Mouse (Mus musculus): ENCODE results near the gene Mtmr14. TPM values are rescaled to one million over a fixed set of nuclear protein-coding genes. Genes with fewer than 3 reads are reported as not detected.

Gene Mtmr14
- polyA plus RNA-seq, 1 experiment from 2014 or later: 42.5 TPM

DNA sequence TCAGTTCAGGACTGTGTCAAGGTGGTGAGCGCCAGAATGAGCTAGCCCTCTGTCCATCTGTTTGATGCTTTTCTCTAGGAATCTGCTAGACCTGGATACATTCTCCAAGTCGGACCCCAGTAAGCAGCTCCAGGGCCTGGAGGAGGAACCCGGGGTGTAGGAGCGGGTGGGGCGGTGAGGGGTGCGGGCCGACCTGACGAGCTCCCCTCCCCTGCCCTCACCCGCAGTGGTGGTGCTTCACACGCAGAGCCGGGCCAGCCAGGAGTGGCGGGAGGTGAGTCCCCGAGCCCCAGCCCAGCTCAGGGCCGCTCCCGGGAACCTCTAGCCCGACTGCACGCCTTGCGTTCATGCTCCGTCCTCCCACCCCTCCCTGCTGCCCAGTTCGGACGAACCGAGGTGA, 45.3 kb downstream of the Mtmr14 start:
- peak overlapping the region; percentile 59 for H3K4me2 ChIP-seq
- H3K9me3 ChIP-seq (replicated peaks): no peaks in the 10 kb centered on the region
- H3K4me1 ChIP-seq: peaks cover 13% of the 10 kb centered on the region
- ATAC-seq: peak; percentile 57; the same call in 1 of the 2 replicates
- H3K4me3 ChIP-seq: peak overlapping the region; percentile 31
- under 1% methylated on average over 22 of the region's 22 CpGs for WGBS
- peak overlapping the region; percentile 50 for H3K9ac ChIP-seq
- peaks cover 45% of the 10 kb centered on the region for H3K27me3 ChIP-seq
- no peak overlapping the region for H3K27ac ChIP-seq
- H3K36me3 ChIP-seq (ENCODE audit: poor library complexity, severe bottlenecking): peaks cover 25% of the 10 kb centered on the region

DNA sequence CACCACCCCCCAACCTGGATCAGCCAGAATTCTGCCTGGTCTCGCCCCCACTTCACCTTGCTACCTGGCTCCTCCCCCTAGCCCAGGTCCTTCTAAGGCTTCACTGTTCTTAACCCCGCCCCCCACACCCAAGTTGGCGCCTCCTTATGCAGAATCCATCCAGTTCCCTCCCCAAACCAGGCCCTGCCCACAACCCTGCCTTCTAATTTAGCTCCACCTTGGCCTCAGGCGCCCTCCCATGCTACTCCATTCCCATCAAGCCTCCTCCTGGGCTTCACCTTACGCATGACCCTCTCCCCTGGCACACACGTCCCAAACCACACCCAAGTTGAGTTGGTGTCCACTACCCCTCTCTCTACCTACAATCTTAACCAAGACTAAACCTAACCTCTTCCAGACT, 45.9 kb downstream of the Mtmr14 start:
- whole genome bisulfite sequencing: 5% methylated on average over 6 of the region's 6 CpGs
- no peak overlapping the region for H3K4me3 ChIP-seq
- H3K9me3 ChIP-seq (replicated peaks): no peaks in the 10 kb centered on the region
- H3K27ac ChIP-seq: no peak overlapping the region
- H3K36me3 ChIP-seq (ENCODE audit: poor library complexity, severe bottlenecking): peaks cover 19% of the 10 kb centered on the region; the same call in 1 of the 2 replicates
- H3K9ac ChIP-seq: no peak overlapping the region
- no peak for ATAC-seq
- peaks cover 45% of the 10 kb centered on the region for H3K27me3 ChIP-seq
- H3K4me2 ChIP-seq: no peak overlapping the region
- H3K4me1 ChIP-seq: peaks cover 13% of the 10 kb centered on the region

GRCm38 (mm10) chr6:113284931-113285330, 47.3 kb downstream of the Mtmr14 start:
- Histone ChIP-seq H3K4me3 (no peak overlapping the region), H3K9me3 (replicated peaks) (no peaks in the 10 kb centered on the region), H3K4me2 (no peak overlapping the region), H3K27ac (no peak overlapping the region), H3K9ac (no peak overlapping the region), H3K4me1 (peaks cover 13% of the 10 kb centered on the region), H3K36me3 (ENCODE audit: poor library complexity, severe bottlenecking) (peaks cover 7% of the 10 kb centered on the region; the same call in 1 of the 2 replicates), H3K27me3 (peaks cover 45% of the 10 kb centered on the region)
- no peak for ATAC-seq
- 79% methylated on average over 3 of the region's 3 CpGs for WGBS

GRCm38 (mm10) chr6:113286316-113286715, 48.7 kb downstream of the Mtmr14 start:
- Histone ChIP-seq H3K9ac (no peak overlapping the region), H3K9me3 (replicated peaks) (no peaks in the 10 kb centered on the region), H3K4me3 (no peak overlapping the region), H3K36me3 (ENCODE audit: poor library complexity, severe bottlenecking) (no peaks in the 10 kb centered on the region), H3K27ac (no peak overlapping the region), H3K4me1 (peaks cover 13% of the 10 kb centered on the region), H3K27me3 (peaks cover 40% of the 10 kb centered on the region), H3K4me2 (no peak overlapping the region)
- WGBS: 59% methylated on average over 1 of the region's 1 CpGs
- no peak for ATAC-seq

- no peak for ATAC-seq
- H3K27ac ChIP-seq: no peak overlapping the region
- 68% methylated on average over 4 of the region's 4 CpGs for WGBS
Measured at GRCm38 (mm10) chr6:113287236-113287635, 49.6 kb downstream of the Mtmr14 start.

GRCm38 (mm10) chr6:113289346-113289745, 51.7 kb downstream of the Mtmr14 start:
- peaks cover 10% of the 10 kb centered on the region for H3K27me3 ChIP-seq
- no peak overlapping the region for H3K27ac ChIP-seq
- no peak overlapping the region for H3K9ac ChIP-seq
- no peak overlapping the region for H3K4me2 ChIP-seq
- WGBS: 94% methylated on average over 15 of the region's 15 CpGs
- H3K36me3 ChIP-seq (ENCODE audit: poor library complexity, severe bottlenecking): no peaks in the 10 kb centered on the region
- H3K4me1 ChIP-seq: no peaks in the 10 kb centered on the region
- no peak overlapping the region for H3K4me3 ChIP-seq
- ATAC-seq: no peak
- H3K9me3 ChIP-seq (replicated peaks): no peaks in the 10 kb centered on the region

More at GRCm38 (mm10) chr6:113287236-113287635, 49.6 kb downstream of the Mtmr14 start:
- Histone ChIP-seq H3K36me3 (ENCODE audit: poor library complexity, severe bottlenecking) (no peaks in the 10 kb centered on the region), H3K4me1 (peaks cover 8% of the 10 kb centered on the region), H3K9me3 (replicated peaks) (no peaks in the 10 kb centered on the region), H3K9ac (no peak overlapping the region), H3K4me2 (no peak overlapping the region), H3K4me3 (no peak overlapping the region), H3K27me3 (peaks cover 31% of the 10 kb centered on the region)

- Histone ChIP-seq H3K9ac (no peak overlapping the region), H3K9me3 (replicated peaks) (no peaks in the 10 kb centered on the region), H3K4me2 (no peak overlapping the region), H3K36me3 (ENCODE audit: poor library complexity, severe bottlenecking) (no peaks in the 10 kb centered on the region), H3K27me3 (peaks cover under 1% of the 10 kb centered on the region; the same call in 1 of the 2 replicates), H3K4me1 (no peaks in the 10 kb centered on the region), H3K27ac (no peak overlapping the region), H3K4me3 (no peak overlapping the region)
- ATAC-seq: peak; percentile 59; the same call in 1 of the 2 replicates
- 71% methylated on average over 6 of the region's 6 CpGs for WGBS
Measured at GRCm38 (mm10) chr6:113290346-113290745, 52.7 kb downstream of the Mtmr14 start.

GRCm38 (mm10) chr6:113292938-113293337, 55.3 kb downstream of the Mtmr14 start:
- Histone ChIP-seq H3K4me2 (no peak overlapping the region), H3K9me3 (replicated peaks) (no peaks in the 10 kb centered on the region), H3K27me3 (no peaks in the 10 kb centered on the region), H3K27ac (no peak overlapping the region), H3K9ac (no peak overlapping the region), H3K4me1 (no peaks in the 10 kb centered on the region), H3K36me3 (ENCODE audit: poor library complexity, severe bottlenecking) (no peaks in the 10 kb centered on the region), H3K4me3 (no peak overlapping the region)
- no peak for ATAC-seq
- WGBS: 76% methylated on average over 5 of the region's 5 CpGs

DNA sequence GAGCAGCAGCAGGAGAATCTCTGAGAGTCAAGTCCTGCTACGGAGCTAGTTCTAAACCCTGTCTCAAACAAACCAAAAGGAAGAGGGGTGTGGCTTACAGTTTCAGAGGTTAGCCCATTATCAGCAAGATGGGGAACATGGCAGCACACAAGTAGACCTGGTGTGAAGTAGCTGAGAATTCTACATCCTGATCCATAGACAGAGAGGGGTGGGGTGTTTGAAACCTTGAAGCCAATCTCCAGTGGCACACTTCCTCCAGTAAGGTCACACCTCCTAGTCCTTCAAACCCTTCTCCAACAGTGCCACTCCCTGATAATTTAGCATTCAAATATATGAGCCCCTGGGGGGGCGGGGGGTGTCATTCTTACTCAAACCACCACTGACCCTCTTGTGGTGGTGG, 58.4 kb downstream of the Mtmr14 start:
- no peak overlapping the region for H3K9ac ChIP-seq
- H3K4me2 ChIP-seq: no peak overlapping the region
- ATAC-seq: no peak
- H3K9me3 ChIP-seq (replicated peaks): no peaks in the 10 kb centered on the region
- no peak overlapping the region for H3K4me3 ChIP-seq
- H3K4me1 ChIP-seq: no peaks in the 10 kb centered on the region
- no peak overlapping the region for H3K27ac ChIP-seq
- no peaks in the 10 kb centered on the region for H3K27me3 ChIP-seq
- 82% methylated on average over 2 of the region's 2 CpGs for WGBS
- H3K36me3 ChIP-seq (ENCODE audit: poor library complexity, severe bottlenecking): no peaks in the 10 kb centered on the region

DNA sequence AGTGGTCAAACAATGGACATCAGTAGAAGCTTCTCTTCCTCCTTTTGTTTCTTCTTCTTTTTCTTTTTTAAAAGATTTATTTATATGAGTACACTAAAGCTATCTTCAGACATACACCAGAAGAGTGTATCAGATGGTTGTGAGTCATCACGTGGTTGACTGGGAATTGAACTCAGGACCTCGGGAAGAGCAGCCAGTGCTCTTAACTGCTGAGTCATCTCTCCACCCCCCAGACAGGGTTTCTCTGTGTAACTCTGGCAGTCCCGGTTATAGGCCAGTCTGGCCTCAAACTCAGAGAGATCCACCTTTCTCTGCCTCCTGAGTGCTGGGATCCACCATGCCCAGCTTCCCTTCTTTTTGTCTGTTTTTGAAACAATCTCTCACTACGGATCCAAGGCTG, 59.0 kb downstream of the Mtmr14 start:
- WGBS: 73% methylated on average over 4 of the region's 4 CpGs
- H3K36me3 ChIP-seq (ENCODE audit: poor library complexity, severe bottlenecking): no peaks in the 10 kb centered on the region

DNA sequence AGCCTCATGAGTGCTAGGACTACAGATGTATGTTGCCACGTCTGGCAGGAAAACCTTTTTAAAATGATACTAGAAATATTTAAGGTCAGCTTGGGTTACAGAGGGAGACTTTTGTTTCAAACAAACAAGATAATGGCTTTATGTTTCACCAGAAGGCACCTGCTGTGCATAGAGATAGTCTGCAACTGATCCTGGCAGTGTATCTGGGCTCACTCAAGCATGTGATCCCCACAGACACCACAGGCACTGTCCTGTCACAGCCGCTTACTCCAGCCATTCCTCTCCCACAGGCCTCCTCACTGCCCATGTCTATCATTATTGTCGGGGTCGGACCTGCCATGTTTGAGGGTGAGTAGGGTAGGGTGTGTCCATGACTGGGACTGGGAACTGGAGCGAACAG, 63.7 kb downstream of the Mtmr14 start:
- no peak overlapping the region for H3K27ac ChIP-seq
- peaks cover 5% of the 10 kb centered on the region for H3K4me1 ChIP-seq

More for the DNA sequence above, 59.0 kb downstream of the Mtmr14 start:
- no peak overlapping the region for H3K9ac ChIP-seq
- H3K4me1 ChIP-seq: no peaks in the 10 kb centered on the region
- no peak overlapping the region for H3K27ac ChIP-seq
- ATAC-seq: no peak
- H3K27me3 ChIP-seq: no peaks in the 10 kb centered on the region
- no peak overlapping the region for H3K4me2 ChIP-seq
- H3K9me3 ChIP-seq (replicated peaks): no peaks in the 10 kb centered on the region
- no peak overlapping the region for H3K4me3 ChIP-seq

DNA sequence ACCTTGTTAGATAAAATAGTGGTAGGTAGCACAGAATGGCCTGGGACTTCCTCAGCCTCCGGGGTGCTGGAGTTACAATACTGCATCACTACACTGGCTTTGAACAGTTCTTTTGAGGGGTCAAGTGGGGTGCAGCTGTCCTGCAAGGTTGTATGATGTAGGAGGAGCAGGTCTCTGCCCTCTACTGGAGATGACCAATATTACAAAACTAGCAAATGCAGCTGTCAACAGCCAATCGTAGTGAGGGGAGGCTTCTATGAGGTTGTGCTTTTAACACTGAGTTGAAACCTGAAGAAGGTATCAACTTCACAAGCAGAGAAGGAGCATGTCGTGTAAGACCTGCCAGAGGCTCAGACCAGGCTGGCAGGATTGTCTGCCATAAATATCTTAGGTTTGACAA, 64.6 kb downstream of the Mtmr14 start:
- H3K9ac ChIP-seq: no peak overlapping the region
- no peaks in the 10 kb centered on the region for H3K27me3 ChIP-seq
- no peak overlapping the region for H3K27ac ChIP-seq
- no peaks in the 10 kb centered on the region for H3K9me3 ChIP-seq (replicated peaks)
- H3K4me2 ChIP-seq: no peak overlapping the region
- WGBS: 29% methylated on average over 3 of the region's 3 CpGs
- no peak overlapping the region for H3K4me3 ChIP-seq
- ATAC-seq: no peak
- no peaks in the 10 kb centered on the region for H3K36me3 ChIP-seq (ENCODE audit: poor library complexity, severe bottlenecking)
- peaks cover 5% of the 10 kb centered on the region for H3K4me1 ChIP-seq

More for the DNA sequence above, 63.7 kb downstream of the Mtmr14 start:
- 79% methylated on average over 5 of the region's 5 CpGs for WGBS
- no peaks in the 10 kb centered on the region for H3K36me3 ChIP-seq (ENCODE audit: poor library complexity, severe bottlenecking)
- H3K9me3 ChIP-seq (replicated peaks): no peaks in the 10 kb centered on the region
- ATAC-seq: no peak
- no peak overlapping the region for H3K4me3 ChIP-seq
- no peaks in the 10 kb centered on the region for H3K27me3 ChIP-seq
- H3K4me2 ChIP-seq: no peak overlapping the region
- H3K9ac ChIP-seq: no peak overlapping the region

DNA sequence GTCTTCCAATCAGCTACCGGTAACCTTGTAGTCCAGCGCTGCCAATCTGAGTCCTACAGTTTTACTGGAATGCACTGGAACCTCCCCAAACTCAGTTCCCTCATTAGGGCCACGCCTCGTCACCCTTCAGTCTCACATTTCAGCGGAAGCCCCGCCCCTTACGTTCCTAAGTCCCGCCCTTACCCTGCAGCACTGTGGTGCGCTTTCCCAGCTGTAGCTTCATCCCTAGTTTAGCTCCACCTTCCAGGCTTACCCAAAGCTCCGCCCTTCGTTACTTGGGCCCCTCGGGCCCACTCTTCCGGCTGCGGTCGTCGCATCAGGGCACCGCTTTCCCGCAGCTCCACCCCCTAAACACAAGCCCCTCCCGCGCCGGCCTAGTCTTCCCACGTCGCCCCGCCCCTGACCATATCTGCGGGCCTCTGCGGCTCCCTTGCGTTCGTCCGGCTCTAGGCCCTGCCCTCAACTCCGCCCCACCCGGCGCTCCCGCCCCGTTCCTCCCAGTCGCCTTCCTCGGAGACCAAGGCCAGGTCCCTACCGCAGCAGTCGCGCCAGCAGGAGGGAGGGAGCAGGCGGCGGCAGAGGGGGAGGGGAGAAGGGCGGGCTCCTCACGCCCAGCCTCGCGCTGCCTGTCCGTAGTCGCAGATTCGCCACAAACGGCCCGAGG, 68.8 kb downstream of the Mtmr14 start:
- peaks cover 19% of the 10 kb centered on the region for H3K36me3 ChIP-seq (ENCODE audit: poor library complexity, severe bottlenecking)
- H3K4me2 ChIP-seq: peak overlapping the region; percentile 100
- no peaks in the 10 kb centered on the region for H3K9me3 ChIP-seq (replicated peaks)
- peak; percentile 98 for ATAC-seq
- peak overlapping the region; percentile 96 for H3K9ac ChIP-seq
- peaks cover 25% of the 10 kb centered on the region for H3K4me1 ChIP-seq
- 1% methylated on average over 48 of the region's 50 CpGs for WGBS
- H3K27ac ChIP-seq: peak overlapping the region; percentile 98
- H3K27me3 ChIP-seq: no peaks in the 10 kb centered on the region
- peak overlapping the region; percentile 97 for H3K4me3 ChIP-seq

All from forebrain, embryonic 13.5 days (tissue).